Mouse (Mus musculus) spleen, embryonic (tissue): ENCODE data around the gene Acot5.
"Not testable (repeated sequence)": the region's sequence is repeated elsewhere in the genome, so short reads cannot be mapped to it uniquely, and the experiment has no call there.

ENCODE experiments used
- CTCF ChIA-PET: fragments of 350-600 bp; sonication (Branson Sonifier 250); formaldehyde crosslinking; loops from one replicate; lab custom pipeline; 2022; lab: Charles Lee

Acot5 gene

GRCm38 (mm10) chr12:84062336-84062735 lies 6.8 kb upstream of the Acot5 start:
- CTCF ChIA-PET, result no interaction called here

GRCm38 (mm10) chr12:84063228-84063627 lies 5.9 kb upstream of the Acot5 start:
- CTCF ChIA-PET, result no interaction called here

- CTCF ChIA-PET, result no interaction called here
These were observed 5.3 kb upstream of the Acot5 start for GRCm38 (mm10) chr12:84063833-84064232.

- CTCF ChIA-PET, result no interaction called here
These were observed 4.5 kb upstream of the Acot5 start for GRCm38 (mm10) chr12:84064621-84065020.

- CTCF ChIA-PET, result no interaction called here
These were observed 1.4 kb upstream of the Acot5 start for GRCm38 (mm10) chr12:84067752-84068151.

- CTCF ChIA-PET, result no interaction called here
These were observed 829 bp upstream of the Acot5 start for GRCm38 (mm10) chr12:84068296-84068695.

GRCm38 (mm10) chr12:84069582-84069981 lies 457 bp downstream of the Acot5 start:
- CTCF ChIA-PET, result not testable (repeated sequence)

- CTCF ChIA-PET, result no interaction called here
These were observed 2.6 kb downstream of the Acot5 start for GRCm38 (mm10) chr12:84071696-84072095.

GRCm38 (mm10) chr12:84077371-84077990 lies 8.4 kb downstream of the Acot5 start:
- CTCF ChIA-PET, result no interaction called here

GRCm38 (mm10) chr12:84083842-84084241 lies 14.7 kb downstream of the Acot5 start:
- CTCF ChIA-PET, result no interaction called here

GRCm38 (mm10) chr12:84084581-84084980 lies 15.5 kb downstream of the Acot5 start:
- CTCF ChIA-PET, result no interaction called here

- CTCF ChIA-PET, result not testable (repeated sequence)
These were observed 25.5 kb downstream of the Acot5 start for GRCm38 (mm10) chr12:84094666-84095065.

GRCm38 (mm10) chr12:84099605-84100004 lies 30.5 kb downstream of the Acot5 start:
- CTCF ChIA-PET, result no interaction called here

- CTCF ChIA-PET, result no interaction called here
These were observed 30.9 kb downstream of the Acot5 start for GRCm38 (mm10) chr12:84100071-84100470.

GRCm38 (mm10) chr12:84100604-84101492 lies 31.7 kb downstream of the Acot5 start, which contains the start of gene Acot6:
Gene Acot6, plus strand, starts transcription at chr12:84100654.
- CTCF ChIA-PET, result interaction anchor here (0.7 kb wide), 1 partner anchor 33 kb away, joined by 3 read pairs; no protein-coding TSS in a partner anchor

- CTCF ChIA-PET, result no interaction called here
These were observed 32.3 kb downstream of the Acot5 start for GRCm38 (mm10) chr12:84101493-84101845.

GRCm38 (mm10) chr12:84107012-84107411 lies 37.9 kb downstream of the Acot5 start:
- CTCF ChIA-PET, result no interaction called here

GRCm38 (mm10) chr12:84107692-84108091 lies 38.6 kb downstream of the Acot5 start:
- CTCF ChIA-PET, result no interaction called here

- CTCF ChIA-PET, result no interaction called here
These were observed 40.8 kb downstream of the Acot5 start for GRCm38 (mm10) chr12:84109924-84110323.

- CTCF ChIA-PET, result interaction anchor here (0.7 kb wide), 1 partner anchor 205 kb away, joined by 16 read pairs; no protein-coding TSS in a partner anchor
These were observed 41.7 kb downstream of the Acot5 start for GRCm38 (mm10) chr12:84110814-84111213.

- CTCF ChIA-PET, result interaction anchor here (0.6 kb wide), 1 partner anchor 15 kb away, joined by 3 read pairs; no protein-coding TSS in a partner anchor
These were observed 44.6 kb downstream of the Acot5 start for GRCm38 (mm10) chr12:84113676-84114075.

- CTCF ChIA-PET, result no interaction called here
These were observed 45.2 kb downstream of the Acot5 start, which contains the start of gene Dnal1 for GRCm38 (mm10) chr12:84114153-84114994. Gene Dnal1, plus strand, starts transcription at chr12:84114366.
